Mouse (Mus musculus): ENCODE data around the gene Diaph3.

Gene Diaph3

GRCm38 (mm10) chr14:86847154-86847810 is 293.8 kb downstream of the Diaph3 start:
- no peak for DNase-seq (ENCODE audit: inconsistent ontology term)

GRCm38 (mm10) chr14:86844075-86844474 is 297.0 kb downstream of the Diaph3 start:
- no peak for DNase-seq (ENCODE audit: inconsistent ontology term)

GRCm38 (mm10) chr14:86837642-86838041 is 303.4 kb downstream of the Diaph3 start:
- no peak for DNase-seq (ENCODE audit: inconsistent ontology term)

GRCm38 (mm10) chr14:86834851-86835250 is 306.2 kb downstream of the Diaph3 start:
- DNase-seq (ENCODE audit: inconsistent ontology term) = no peak

GRCm38 (mm10) chr14:86834269-86834668 is 306.8 kb downstream of the Diaph3 start:
- DNase-seq (ENCODE audit: inconsistent ontology term) = no peak

- no peak for DNase-seq (ENCODE audit: inconsistent ontology term)
These were observed 308.0 kb downstream of the Diaph3 start for GRCm38 (mm10) chr14:86833003-86833402.

- no peak for DNase-seq (ENCODE audit: inconsistent ontology term)
These were observed 324.8 kb downstream of the Diaph3 start for GRCm38 (mm10) chr14:86816246-86816645.

GRCm38 (mm10) chr14:86788880-86789641 is 352.0 kb downstream of the Diaph3 start:
- no peak for DNase-seq (ENCODE audit: inconsistent ontology term)

GRCm38 (mm10) chr14:86786866-86787265 is 354.2 kb downstream of the Diaph3 start:
- DNase-seq (ENCODE audit: inconsistent ontology term) = no peak

- DNase-seq (ENCODE audit: inconsistent ontology term) = peak; percentile 40
These were observed 359.3 kb downstream of the Diaph3 start for GRCm38 (mm10) chr14:86781553-86782273.

- DNase-seq (ENCODE audit: inconsistent ontology term) = no peak
These were observed 367.7 kb downstream of the Diaph3 start for GRCm38 (mm10) chr14:86773311-86773710.

- no peak for DNase-seq (ENCODE audit: inconsistent ontology term)
These were observed 368.6 kb downstream of the Diaph3 start for GRCm38 (mm10) chr14:86772176-86773150.

GRCm38 (mm10) chr14:86764286-86764685 is 376.7 kb downstream of the Diaph3 start:
- peak; percentile 79 for DNase-seq (ENCODE audit: inconsistent ontology term)

- peak; percentile 97 for DNase-seq (ENCODE audit: inconsistent ontology term)
These were observed 383.2 kb downstream of the Diaph3 start for GRCm38 (mm10) chr14:86757604-86758520.

- peak; percentile 71 for DNase-seq (ENCODE audit: inconsistent ontology term)
These were observed 383.9 kb downstream of the Diaph3 start for GRCm38 (mm10) chr14:86757132-86757531.

- DNase-seq (ENCODE audit: inconsistent ontology term) = no peak
These were observed 390.7 kb downstream of the Diaph3 start for GRCm38 (mm10) chr14:86750351-86750750.

GRCm38 (mm10) chr14:86749425-86749824 is 391.6 kb downstream of the Diaph3 start:
- DNase-seq (ENCODE audit: inconsistent ontology term) = no peak

GRCm38 (mm10) chr14:86748876-86749275 is 392.2 kb downstream of the Diaph3 start:
- DNase-seq (ENCODE audit: inconsistent ontology term) = peak; percentile 84

- no peak for DNase-seq (ENCODE audit: inconsistent ontology term)
These were observed 396.5 kb downstream of the Diaph3 start for GRCm38 (mm10) chr14:86744523-86744922.

GRCm38 (mm10) chr14:86741855-86742531 is 399.0 kb downstream of the Diaph3 start:
- DNase-seq (ENCODE audit: inconsistent ontology term) = no peak

All from Muller cell, postnatal 12 days (primary cell).